Mouse (Mus musculus): ENCODE measurements around the gene Itga11. TPM values are rescaled to one million over a fixed set of nuclear protein-coding genes. Genes with fewer than 3 reads are reported as not detected.

Gene Itga11
- polyA plus RNA-seq, 1 experiment from 2014 or later: 0.50 TPM

- Histone ChIP-seq H3K36me3 (ENCODE audit: control insufficient read depth, insufficient read depth) (no peaks in the 10 kb centered on the region), H3K4me1 (ENCODE audit: control insufficient read depth, insufficient read depth, low read length) (peaks cover 9% of the 10 kb centered on the region; the same call in 1 of the 2 replicates), H3K27ac (ENCODE audit: low read length) (no peak overlapping the region), H3K27me3 (ENCODE audit: control insufficient read depth, insufficient read depth, low read length) (no peaks in the 10 kb centered on the region), H3K4me3 (ENCODE audit: low read length) (no peak overlapping the region), H3K9ac (ENCODE audit: low read length) (no peak overlapping the region), H3K4me2 (ENCODE audit: low read depth, low read length) (no peak overlapping the region), H3K9me3 (replicated peaks; ENCODE audit: control insufficient read depth, low read length) (no peaks in the 10 kb centered on the region)
- no peak for ATAC-seq (replicated peaks; ENCODE audit: extremely low read depth, insufficient read depth, low FRiP score)
- 17% methylated on average over 9 of the region's 9 CpGs for WGBS
Observed at GRCm38 (mm10) chr9:62825791-62826393, 148.3 kb downstream of the Itga11 start.

GRCm38 (mm10) chr9:62826456-62826855 lies 148.8 kb downstream of the Itga11 start:
- H3K4me1 ChIP-seq (ENCODE audit: control insufficient read depth, insufficient read depth, low read length): peaks cover 9% of the 10 kb centered on the region; the same call in 1 of the 2 replicates
- H3K9me3 ChIP-seq (replicated peaks; ENCODE audit: control insufficient read depth, low read length): no peaks in the 10 kb centered on the region
- no peak for ATAC-seq (replicated peaks; ENCODE audit: extremely low read depth, insufficient read depth, low FRiP score)
- no peak overlapping the region for H3K4me2 ChIP-seq (ENCODE audit: low read depth, low read length)
- WGBS: 18% methylated on average over 7 of the region's 7 CpGs
- H3K27me3 ChIP-seq (ENCODE audit: control insufficient read depth, insufficient read depth, low read length): no peaks in the 10 kb centered on the region
- H3K4me3 ChIP-seq (ENCODE audit: low read length): no peak overlapping the region
- H3K36me3 ChIP-seq (ENCODE audit: control insufficient read depth, insufficient read depth): no peaks in the 10 kb centered on the region
- H3K27ac ChIP-seq (ENCODE audit: low read length): no peak overlapping the region
- no peak overlapping the region for H3K9ac ChIP-seq (ENCODE audit: low read length)

GRCm38 (mm10) chr9:62827939-62828652 lies 150.5 kb downstream of the Itga11 start:
- peak overlapping the region; percentile 67 for H3K27ac ChIP-seq (ENCODE audit: low read length)
- H3K36me3 ChIP-seq (ENCODE audit: control insufficient read depth, insufficient read depth): no peaks in the 10 kb centered on the region
- no peaks in the 10 kb centered on the region for H3K9me3 ChIP-seq (replicated peaks; ENCODE audit: control insufficient read depth, low read length)
- no peak for ATAC-seq (replicated peaks; ENCODE audit: extremely low read depth, insufficient read depth, low FRiP score)
- peak overlapping the region; percentile 52; the same call in 1 of the 2 replicates for H3K9ac ChIP-seq (ENCODE audit: low read length)
- WGBS: 3% methylated on average over 24 of the region's 24 CpGs
- peak overlapping the region; percentile 46 for H3K4me3 ChIP-seq (ENCODE audit: low read length)
- H3K4me1 ChIP-seq (ENCODE audit: control insufficient read depth, insufficient read depth, low read length): peaks cover 9% of the 10 kb centered on the region; the same call in 1 of the 2 replicates
- peak overlapping the region; percentile 77 for H3K4me2 ChIP-seq (ENCODE audit: low read depth, low read length)
- no peaks in the 10 kb centered on the region for H3K27me3 ChIP-seq (ENCODE audit: control insufficient read depth, insufficient read depth, low read length)

- Histone ChIP-seq H3K27me3 (ENCODE audit: control insufficient read depth, insufficient read depth, low read length) (no peaks in the 10 kb centered on the region), H3K4me3 (ENCODE audit: low read length) (peak overlapping the region; percentile 46), H3K9me3 (replicated peaks; ENCODE audit: control insufficient read depth, low read length) (no peaks in the 10 kb centered on the region), H3K4me2 (ENCODE audit: low read depth, low read length) (peak overlapping the region; percentile 77), H3K9ac (ENCODE audit: low read length) (no peak overlapping the region), H3K27ac (ENCODE audit: low read length) (peak overlapping the region; percentile 67; the same call in 1 of the 2 replicates), H3K36me3 (ENCODE audit: control insufficient read depth, insufficient read depth) (no peaks in the 10 kb centered on the region), H3K4me1 (ENCODE audit: control insufficient read depth, insufficient read depth, low read length) (peaks cover 9% of the 10 kb centered on the region; the same call in 1 of the 2 replicates)
- under 1% methylated on average over 23 of the region's 23 CpGs for WGBS
- peak; percentile 97 for ATAC-seq (replicated peaks; ENCODE audit: extremely low read depth, insufficient read depth, low FRiP score)
Observed at GRCm38 (mm10) chr9:62828662-62829086, 151.0 kb downstream of the Itga11 start.

GRCm38 (mm10) chr9:62829877-62830276 lies 152.3 kb downstream of the Itga11 start:
- no peak overlapping the region for H3K9ac ChIP-seq (ENCODE audit: low read length)
- no peaks in the 10 kb centered on the region for H3K9me3 ChIP-seq (replicated peaks; ENCODE audit: control insufficient read depth, low read length)
- peaks cover 9% of the 10 kb centered on the region; the same call in 1 of the 2 replicates for H3K4me1 ChIP-seq (ENCODE audit: control insufficient read depth, insufficient read depth, low read length)
- H3K4me3 ChIP-seq (ENCODE audit: low read length): no peak overlapping the region
- H3K27ac ChIP-seq (ENCODE audit: low read length): no peak overlapping the region
- ATAC-seq (replicated peaks; ENCODE audit: extremely low read depth, insufficient read depth, low FRiP score): no peak
- no peak overlapping the region for H3K4me2 ChIP-seq (ENCODE audit: low read depth, low read length)
- no peaks in the 10 kb centered on the region for H3K36me3 ChIP-seq (ENCODE audit: control insufficient read depth, insufficient read depth)
- 77% methylated on average over 6 of the region's 6 CpGs for WGBS
- H3K27me3 ChIP-seq (ENCODE audit: control insufficient read depth, insufficient read depth, low read length): no peaks in the 10 kb centered on the region

Other genes starting within 250 kb of the Itga11 start
- 7.1 and 8.3 TPM in 2 replicates for gene Coro2b, start 140.8 kb upstream of the Itga11 start, polyA plus RNA-seq (2015; fragmentation: Nextera tagmentation; extraction: Ambion mirVana)
- gene Fem1b, start 134.1 kb downstream of the Itga11 start, polyA plus RNA-seq (2015; fragmentation: Nextera tagmentation; extraction: Ambion mirVana): 12.1 and 13.4 TPM in 2 replicates
- 15.9 and 16.3 TPM in 2 replicates for gene Cln6, start 161.0 kb downstream of the Itga11 start, polyA plus RNA-seq (2015; fragmentation: Nextera tagmentation; extraction: Ambion mirVana)
- gene Calml4, start 180.3 kb downstream of the Itga11 start, polyA plus RNA-seq (2015; fragmentation: Nextera tagmentation; extraction: Ambion mirVana): 3.4 and 4.2 TPM in 2 replicates

All from heart, embryonic 16.5 days (tissue).